10 mouse cellular contexts compared by ENCODE assay signal in the genomic region with DNA sequence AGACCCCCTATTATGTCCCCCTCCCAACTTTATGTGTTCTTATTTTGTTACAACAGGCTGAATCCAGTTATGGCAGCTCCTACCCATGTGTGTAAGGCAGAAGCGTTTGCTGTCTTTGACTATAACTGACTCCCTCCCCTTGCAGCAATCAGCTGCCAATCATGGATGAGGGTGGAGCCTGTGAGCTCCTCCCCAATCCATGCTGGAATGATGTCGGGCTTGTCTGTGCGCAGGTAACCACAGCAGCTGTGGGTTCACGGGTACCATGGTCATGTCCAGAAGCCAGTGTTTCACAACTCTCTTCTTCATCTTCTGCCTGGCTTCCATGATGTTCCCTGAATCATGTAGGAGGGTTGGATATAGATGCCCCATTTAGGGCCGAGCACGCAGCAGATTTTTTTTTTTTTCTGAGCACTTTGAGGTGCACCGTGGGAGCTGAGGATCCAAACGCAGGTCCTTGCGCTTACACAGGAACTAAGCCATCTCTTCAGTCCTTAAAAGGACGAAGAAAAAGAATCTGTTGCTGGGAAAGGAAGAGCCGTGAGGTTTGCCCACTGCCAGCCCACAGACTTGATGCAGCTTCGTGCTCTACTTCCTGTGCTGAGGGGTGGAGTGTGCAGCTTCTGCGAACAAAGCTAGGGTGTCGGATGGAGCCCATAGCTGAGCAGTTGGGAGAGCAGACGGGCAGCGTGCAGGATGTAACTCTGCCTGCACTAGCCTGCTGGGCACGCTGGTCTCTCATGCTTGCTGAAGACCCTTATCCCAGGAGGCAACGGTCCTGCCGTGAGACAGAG. TPM values are rescaled to one million over a fixed set of nuclear protein-coding genes. Genes with fewer than 3 reads are reported as not detected.
A peak's percentile ranks its signal among the peaks of the same experiment; 100 is the strongest.
DNase-seq lines count a peak whose midpoint lies in the region; ATAC-seq lines count a peak whose summit lies in the region.
"Had no signal": no experiment of that assay in that cellular context is flagged by ENCODE, and none has a peak within 500 bp of the region (broad histone marks: within the 10 kb centered on the region; RNA-seq: fewer than 3 reads in every experiment).

No protein-coding gene starts in this region.

- no peak overlapping the region for H3K9ac ChIP-seq in heart, embryonic 12.5 days
- H3K9ac ChIP-seq in midbrain, embryonic 16.5 days (ENCODE audit: low read depth, low read length), result no peak overlapping the region
- H3K9ac ChIP-seq: hindbrain, embryonic 15.5 days had no signal

- H3K27ac ChIP-seq in heart, embryonic 12.5 days (ENCODE audit: poor library complexity, severe bottlenecking), result no peak overlapping the region
- no peak overlapping the region for H3K27ac ChIP-seq in midbrain, embryonic 16.5 days (ENCODE audit: low read length)
- H3K27ac ChIP-seq: hindbrain, embryonic 15.5 days had no signal

- WGBS in heart, embryonic 12.5 days, result 52% methylated on average over 19 of the region's 19 CpGs
- 62% methylated on average over 19 of the region's 19 CpGs for WGBS in midbrain, embryonic 16.5 days

- intact Hi-C loops in heart, postnatal 25 days (cut with DNase I), result no loop called here

- no peak overlapping the region for H3K4me3 ChIP-seq in heart, embryonic 12.5 days
- H3K4me3 ChIP-seq in midbrain, embryonic 16.5 days (ENCODE audit: low read depth, low read length), result no peak overlapping the region
- H3K4me3 ChIP-seq: hindbrain, embryonic 15.5 days had no signal

- H3K4me2 ChIP-seq in heart, embryonic 12.5 days, result peak overlapping the region; percentile 19
- H3K4me2 ChIP-seq in midbrain, embryonic 16.5 days (ENCODE audit: low read length), result no peak overlapping the region
- H3K4me2 ChIP-seq: hindbrain, embryonic 15.5 days had no signal

- 0 out of 2 replicates have a peak, but pooled peaks cover 3% of the 10 kb centered on the region for H3K4me1 ChIP-seq in heart, embryonic 12.5 days (replicated peaks)
- no peaks in the 10 kb centered on the region for H3K4me1 ChIP-seq in midbrain, embryonic 16.5 days (ENCODE audit: control insufficient read depth, insufficient read depth, low read length)

- no peaks in the 10 kb centered on the region for H3K36me3 ChIP-seq in heart, embryonic 12.5 days
- H3K36me3 ChIP-seq in midbrain, embryonic 16.5 days (ENCODE audit: control insufficient read depth, insufficient read depth, low read length), result no peaks in the 10 kb centered on the region
- H3K36me3 ChIP-seq: hindbrain, embryonic 15.5 days had no signal

- H3K27me3 ChIP-seq in heart, embryonic 12.5 days (replicated peaks), result no peaks in the 10 kb centered on the region
- no peaks in the 10 kb centered on the region for H3K27me3 ChIP-seq in midbrain, embryonic 16.5 days (ENCODE audit: control insufficient read depth, insufficient read depth, low read depth, low read length)
- H3K27me3 ChIP-seq: hindbrain, embryonic 15.5 days; Patski had no signal

- no peak for ATAC-seq in heart, embryonic 12.5 days (ENCODE audit: insufficient number of reproducible peaks, low FRiP score)
- no peak for ATAC-seq in midbrain, embryonic 16.5 days
- ATAC-seq: Patski had no signal

- DNase-seq in heart, postnatal 25 days (ENCODE audit: low spot score), result no peak
- peak; percentile 61 for DNase-seq in R1 (ENCODE audit: low read depth, low spot score)
- peak; percentile 24 to 29 for DNase-seq in layer of hippocampus, postnatal 14 days (ENCODE audit: low spot score in 2 of 2)
- peak; percentile 64 to 66 for DNase-seq in natural killer cell, adult 2 months (ENCODE audit: low spot score in 2 of 2)
- no peak for DNase-seq in cerebellum, postnatal 10 days
- no peak for DNase-seq in testis, postnatal 14 days (ENCODE audit: low spot score)

- H3K9me3 ChIP-seq in heart, embryonic 12.5 days (replicated peaks), result no peaks in the 10 kb centered on the region
- no peaks in the 10 kb centered on the region for H3K9me3 ChIP-seq in midbrain, embryonic 16.5 days (replicated peaks; ENCODE audit: control insufficient read depth, low read length, poor library complexity, severe bottlenecking)
- H3K9me3 ChIP-seq: hindbrain, embryonic 15.5 days had no signal

RNA-seq across cellular contexts. Expression of gene Card11, which starts 43.5 kb away (rescaled TPM):
- 0.18 and 0.21 TPM in 2 replicates for polyA plus RNA-seq in heart, embryonic 12.5 days (2016; fragmentation: Nextera tagmentation; extraction: Ambion mirVana)
- total RNA-seq in heart, postnatal 25 days (2021), result under 1 TPM; 0.31 to 0.36 TPM
- under 1 TPM; 0.21 to 0.39 TPM for total RNA-seq in layer of hippocampus, postnatal 14 days (2021)
- polyA plus RNA-seq in midbrain, embryonic 16.5 days (2015; fragmentation: Nextera tagmentation; extraction: Ambion mirVana), result 0.11 TPM in 1 of 2 replicates, not detected in the other
- polyA plus RNA-seq: Patski had no signal

Comparison
In these comparisons a context has a peak if more than half of its experiments do, and no peak if none do; other contexts are left out.
1. DNase-seq: peak in R1 (single experiment), layer of hippocampus, postnatal 14 days (2 of 2) and natural killer cell, adult 2 months (2 of 2); none in heart, postnatal 25 days (single experiment), cerebellum, postnatal 10 days (0 of 2) and testis, postnatal 14 days (single experiment).